Mouse (Mus musculus) heart, embryonic 10.5 days (tissue): Measurements from ENCODE around the gene Hoxa9. TPM values are rescaled to one million over a fixed set of nuclear protein-coding genes. Genes with fewer than 3 reads are reported as not detected.

ENCODE experiments used
- DNase-seq: peaks from one replicate; pipeline ENCODE4 v3.0.0-alpha.2; 2017; ENCODE audit warnings: low spot score
- H3K27ac ChIP-seq: fragments of 300-500 bp; sonication (generic); 2 replicates; pipeline ENCODE4 v1.5.1; 2016; ENCODE audit warnings: mild to moderate bottlenecking
- H3K27me3 ChIP-seq: fragments of 300-500 bp; sonication (generic); 2 replicates; pipeline ENCODE4 v1.6.1; 2016; ENCODE audit warnings: mild to moderate bottlenecking; ENCODE audit not compliant: poor library complexity, insufficient read depth, severe bottlenecking
- H3K36me3 ChIP-seq: fragments of 300-500 bp; sonication (generic); 2 replicates; pipeline ENCODE4 v1.6.1; 2016; ENCODE audit warnings: mild to moderate bottlenecking, moderate library complexity
- H3K4me1 ChIP-seq: fragments of 300-500 bp; sonication (generic); 2 replicates; pipeline ENCODE4 v1.6.1; 2016; ENCODE audit warnings: mild to moderate bottlenecking
- H3K4me3 ChIP-seq: fragments of 300-500 bp; sonication (generic); 2 replicates; pipeline ENCODE4 v1.5.1; 2016; ENCODE audit warnings: mild to moderate bottlenecking, moderate library complexity
- H3K9me3 ChIP-seq: fragments of 300-500 bp; sonication (generic); 2 replicates; pipeline ENCODE4 v1.6.1; 2016; ENCODE audit warnings: mild to moderate bottlenecking, moderate library complexity
- WGBS: fragments of 180-500 bp; shearing (Covaris S2); methylation state at CpG from one replicate; pipeline ENCODE4 v1.1.7; 2016; 5-methylcytosine and 5-hydroxymethylcytosine counted together
- polyA plus RNA-seq: library from polyadenylated mRNA; unstranded; fragments of >200 nt; fragmentation: Nextera tagmentation; extraction: Ambion mirVana; gene quantifications from 2 replicates; pipeline ENCODE4 v1.2.1, GENCODE M21; 2016

Gene Hoxa9
- polyA plus RNA-seq, 1 experiment from 2014 or later = 5.6 TPM

DNA sequence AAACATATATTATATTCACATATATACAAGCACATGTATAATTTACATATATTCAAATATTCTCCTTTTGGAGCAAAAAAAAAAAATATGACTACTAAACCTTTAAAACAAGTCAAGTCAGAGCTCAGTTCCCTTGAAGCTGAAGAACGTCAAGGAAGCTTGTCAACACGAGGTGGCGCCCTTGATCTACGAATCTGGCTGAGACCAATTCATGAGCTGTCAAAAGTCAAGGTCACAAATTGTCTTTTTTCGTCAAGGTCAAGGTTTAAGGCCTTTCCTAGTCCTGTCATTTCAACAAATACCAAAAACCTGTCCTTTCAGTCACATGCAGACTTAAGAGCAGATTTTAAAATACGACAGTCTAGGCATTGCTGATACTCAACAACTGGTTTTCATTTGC lies 26.1 kb upstream of the Hoxa9 start:
- under 1% methylated on average over 6 of the region's 6 CpGs for whole genome bisulfite sequencing
- H3K4me1 ChIP-seq = peaks cover 25% of the 10 kb centered on the region
- no peaks in the 10 kb centered on the region for H3K36me3 ChIP-seq
- DNase-seq = peak; percentile 75
- H3K4me3 ChIP-seq = no peak overlapping the region
- no peak overlapping the region for H3K27ac ChIP-seq
- H3K27me3 ChIP-seq = peaks cover 98% of the 10 kb centered on the region
- H3K9me3 ChIP-seq = no peaks in the 10 kb centered on the region

DNA sequence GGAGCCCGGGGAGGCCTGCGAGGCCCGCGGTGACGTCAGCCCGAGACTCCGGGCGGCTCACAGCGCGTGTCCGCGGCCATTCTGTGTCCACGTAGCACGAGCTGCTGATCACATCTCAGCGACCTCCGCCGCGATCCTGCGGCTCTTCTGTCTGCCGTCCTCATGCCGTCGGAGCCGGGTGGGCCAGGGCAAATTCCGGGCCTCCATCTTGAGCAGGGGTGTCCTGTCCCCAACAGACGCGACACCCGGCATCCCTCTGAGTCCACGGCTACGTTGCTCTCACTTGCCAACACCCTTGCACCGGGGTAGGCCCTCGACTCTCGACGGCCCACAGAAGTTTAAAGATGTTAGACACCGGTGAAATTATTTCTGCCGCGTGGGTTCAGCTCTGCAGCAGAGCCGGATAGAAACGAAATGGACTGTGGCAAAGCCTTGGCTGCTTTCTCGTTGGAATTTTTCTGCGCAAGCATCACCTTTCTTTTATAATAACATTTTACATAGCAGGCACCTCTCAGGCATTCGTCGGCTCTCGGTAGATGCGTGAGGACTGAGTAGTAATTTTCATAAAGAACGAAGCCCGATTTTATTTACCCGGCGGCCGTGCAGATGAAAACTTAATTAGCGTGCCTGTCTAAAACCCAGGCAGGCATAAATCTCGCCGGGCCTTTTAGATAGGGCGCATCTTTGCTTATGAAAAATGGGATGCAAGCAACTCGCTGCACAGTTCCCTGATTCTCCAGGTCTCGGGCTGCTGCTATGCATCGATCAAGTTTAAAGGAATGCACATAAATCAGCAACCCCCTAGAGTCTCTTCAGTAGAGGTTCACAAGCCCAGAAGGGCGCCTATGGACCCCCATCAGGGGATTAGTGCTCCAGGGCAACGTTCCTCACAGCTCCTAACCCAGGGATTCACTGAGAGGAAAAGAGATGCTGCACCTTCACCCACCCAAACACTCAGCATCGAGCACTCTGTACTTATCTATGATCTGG lies 22.9 kb upstream of the Hoxa9 start:
- DNase-seq = peak; percentile 73
- H3K27me3 ChIP-seq = peaks cover 100% of the 10 kb centered on the region
- peak overlapping the region; percentile 44 for H3K4me3 ChIP-seq
- no peaks in the 10 kb centered on the region for H3K36me3 ChIP-seq
- H3K4me1 ChIP-seq = peaks cover 15% of the 10 kb centered on the region
- WGBS = 1% methylated on average over 59 of the region's 59 CpGs
- H3K27ac ChIP-seq = no peak overlapping the region
- no peaks in the 10 kb centered on the region for H3K9me3 ChIP-seq

DNA sequence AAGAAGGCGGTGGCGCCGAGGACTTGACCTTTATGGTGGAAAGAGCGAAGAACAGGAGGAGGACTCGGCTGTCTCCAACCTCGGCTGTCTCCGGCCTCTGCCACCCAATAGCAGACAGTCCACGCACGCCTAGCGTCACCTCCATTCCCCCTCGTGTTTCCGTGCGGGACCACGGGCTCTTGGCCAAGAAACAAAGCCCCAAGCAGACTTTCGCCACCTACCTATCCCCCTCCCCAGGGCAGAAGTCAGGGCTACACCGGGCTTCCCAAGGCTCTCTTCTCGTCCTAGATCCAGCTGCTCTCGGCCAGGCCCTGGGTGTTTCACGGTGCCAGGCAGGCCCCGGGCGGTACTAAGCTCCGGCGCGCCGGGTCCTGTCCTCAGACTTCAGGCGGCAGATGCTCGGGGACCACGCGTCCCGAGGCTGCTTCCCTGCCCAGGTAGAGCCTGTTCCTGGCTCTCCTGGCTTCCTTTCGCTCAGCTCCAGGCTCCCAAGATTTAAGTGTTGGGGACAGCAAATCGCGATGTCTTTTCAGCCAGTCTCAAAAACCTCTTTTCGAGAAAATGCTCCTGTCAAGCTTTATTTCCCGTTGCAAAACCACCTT lies 22.0 kb upstream of the Hoxa9 start:
- Histone ChIP-seq H3K4me1 (peaks cover 20% of the 10 kb centered on the region), H3K4me3 (peak overlapping the region; percentile 44; the same call in 1 of the 2 replicates)

DNA sequence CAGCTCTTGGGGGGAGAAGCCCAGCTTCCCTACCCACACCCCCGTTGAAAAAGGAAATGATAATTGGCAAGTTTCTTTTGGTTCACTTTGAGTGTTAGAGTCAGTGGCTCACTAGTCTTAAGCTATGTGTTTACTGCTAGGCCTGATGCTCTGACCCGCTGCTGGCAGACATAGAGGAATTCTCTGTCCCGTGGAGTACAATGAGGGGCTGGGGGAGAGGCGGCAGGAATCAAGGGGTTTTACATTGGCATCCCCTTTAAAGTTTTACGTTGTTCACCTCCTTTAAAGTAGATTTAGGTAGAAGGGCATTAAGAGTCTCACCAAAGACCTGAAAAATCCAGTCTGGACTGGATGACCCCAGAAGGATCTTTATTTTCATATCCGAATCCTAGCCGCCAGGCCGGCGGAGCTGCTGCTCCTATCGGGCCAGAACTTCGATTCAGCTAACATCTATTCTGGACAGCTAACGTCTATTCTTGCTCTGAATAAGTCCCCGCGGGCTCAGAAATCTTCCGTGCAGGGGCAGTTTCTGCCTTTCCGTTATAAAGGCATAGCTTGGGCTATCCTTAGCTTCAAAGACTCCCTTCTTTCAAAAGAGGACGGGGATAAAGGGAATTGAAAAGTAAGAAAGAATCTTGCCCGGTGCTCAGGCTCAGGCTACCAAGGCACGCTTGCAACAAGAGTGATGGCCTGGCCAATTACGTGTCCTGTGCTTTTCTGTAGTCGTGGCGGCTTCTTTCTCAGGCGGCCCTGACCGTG lies 21.3 kb upstream of the Hoxa9 start:
- Histone ChIP-seq H3K4me1 (peaks cover 20% of the 10 kb centered on the region), H3K4me3 (no peak overlapping the region), H3K36me3 (no peaks in the 10 kb centered on the region), H3K27me3 (peaks cover 100% of the 10 kb centered on the region), H3K27ac (no peak overlapping the region), H3K9me3 (no peaks in the 10 kb centered on the region)
- DNase-seq = no peak
- WGBS = 2% methylated on average over 24 of the region's 24 CpGs

More for the DNA sequence above, 22.0 kb upstream of the Hoxa9 start:
- no peaks in the 10 kb centered on the region for H3K9me3 ChIP-seq
- H3K27ac ChIP-seq = no peak overlapping the region
- H3K36me3 ChIP-seq = no peaks in the 10 kb centered on the region
- DNase-seq = peak; percentile 75
- under 1% methylated on average over 35 of the region's 35 CpGs for WGBS
- H3K27me3 ChIP-seq = peaks cover 100% of the 10 kb centered on the region

DNA sequence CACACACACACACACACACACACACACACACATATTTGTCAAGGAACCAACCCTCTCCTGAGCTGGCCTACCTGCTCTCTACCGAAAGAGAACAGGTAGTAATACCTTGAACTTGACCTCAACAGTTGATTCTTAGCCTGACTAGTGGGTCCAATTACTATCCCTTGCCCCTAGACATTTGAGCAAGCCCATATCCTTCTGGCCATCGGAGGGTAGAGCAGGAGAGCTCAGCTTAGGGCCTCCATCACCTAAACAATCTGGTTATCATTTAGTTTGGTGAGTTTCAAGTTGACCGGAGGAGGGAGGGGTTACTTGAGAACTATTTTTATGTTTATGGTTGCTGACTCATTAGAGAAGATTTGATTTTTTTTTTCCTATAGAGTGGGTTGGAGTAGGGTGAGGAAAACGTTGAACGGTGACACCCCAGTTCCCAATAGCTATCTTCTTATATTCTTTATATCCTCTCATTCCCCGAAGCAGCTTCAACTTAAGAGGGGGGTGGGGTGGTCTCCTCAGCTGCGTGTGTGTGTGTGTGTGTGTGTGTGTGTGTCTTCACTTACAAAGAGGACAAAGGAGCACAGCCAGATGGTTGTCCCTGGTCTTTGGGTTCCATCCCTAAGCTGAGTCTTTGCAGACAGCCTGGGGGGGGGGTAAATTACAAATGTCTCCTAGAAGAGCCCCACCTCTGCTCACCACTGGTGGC lies 20.4 kb upstream of the Hoxa9 start:
- peaks cover 20% of the 10 kb centered on the region for H3K4me1 ChIP-seq

DNA sequence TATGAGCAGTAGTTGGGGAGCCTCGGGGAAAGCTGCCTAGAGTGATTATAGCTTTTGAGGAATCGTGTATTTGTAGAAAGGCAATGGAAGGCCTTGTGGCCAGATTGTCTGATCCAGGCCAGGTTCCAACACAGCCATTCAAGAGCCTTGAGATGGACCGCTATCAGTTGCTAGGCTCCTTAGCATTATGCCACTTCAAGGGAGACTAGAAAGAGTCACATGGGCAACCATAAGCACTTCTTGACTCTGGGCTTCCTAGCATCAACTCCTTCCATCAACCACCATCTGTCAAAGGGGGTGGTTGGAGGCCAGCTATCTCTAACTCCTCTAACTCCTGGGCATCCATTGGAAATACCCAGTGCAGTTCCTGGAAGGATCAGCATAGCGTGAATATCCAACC lies 18.9 kb upstream of the Hoxa9 start:
- H3K4me1 ChIP-seq = peaks cover 25% of the 10 kb centered on the region
- H3K4me3 ChIP-seq = no peak overlapping the region
- peaks cover 100% of the 10 kb centered on the region for H3K27me3 ChIP-seq
- no peaks in the 10 kb centered on the region for H3K36me3 ChIP-seq
- H3K9me3 ChIP-seq = no peaks in the 10 kb centered on the region
- H3K27ac ChIP-seq = no peak overlapping the region
- DNase-seq = peak; percentile 69
- WGBS = under 1% methylated on average over 4 of the region's 4 CpGs

More for the DNA sequence above, 20.4 kb upstream of the Hoxa9 start:
- H3K9me3 ChIP-seq = no peaks in the 10 kb centered on the region
- no peaks in the 10 kb centered on the region for H3K36me3 ChIP-seq
- DNase-seq = peak; percentile 51
- no peak overlapping the region for H3K4me3 ChIP-seq
- no peak overlapping the region for H3K27ac ChIP-seq
- H3K27me3 ChIP-seq = peaks cover 100% of the 10 kb centered on the region
- WGBS = 10% methylated on average over 7 of the region's 7 CpGs

DNA sequence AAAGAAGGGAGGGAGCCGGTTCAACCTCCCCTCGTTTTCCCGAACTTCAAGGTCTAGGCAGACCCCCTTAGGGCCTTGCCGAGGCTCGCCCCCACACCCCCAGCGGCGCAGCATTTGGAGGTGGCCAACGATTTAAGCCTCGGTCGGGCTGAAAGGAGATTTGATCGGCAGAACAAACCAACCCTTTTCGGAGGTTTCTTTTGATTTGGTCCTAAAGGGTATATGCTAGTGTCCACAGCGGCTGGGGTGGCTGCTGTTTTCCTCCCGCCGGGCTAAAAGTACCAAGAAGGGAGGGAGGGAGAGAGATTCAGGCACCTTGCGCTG lies 18.5 kb upstream of the Hoxa9 start:
- Histone ChIP-seq H3K4me3 (peak overlapping the region; percentile 24; the same call in 1 of the 2 replicates), H3K4me1 (peaks cover 26% of the 10 kb centered on the region), H3K9me3 (no peaks in the 10 kb centered on the region), H3K27me3 (peaks cover 100% of the 10 kb centered on the region), H3K36me3 (no peaks in the 10 kb centered on the region), H3K27ac (no peak overlapping the region)
- no peak for DNase-seq
- under 1% methylated on average over 16 of the region's 16 CpGs for WGBS

DNA sequence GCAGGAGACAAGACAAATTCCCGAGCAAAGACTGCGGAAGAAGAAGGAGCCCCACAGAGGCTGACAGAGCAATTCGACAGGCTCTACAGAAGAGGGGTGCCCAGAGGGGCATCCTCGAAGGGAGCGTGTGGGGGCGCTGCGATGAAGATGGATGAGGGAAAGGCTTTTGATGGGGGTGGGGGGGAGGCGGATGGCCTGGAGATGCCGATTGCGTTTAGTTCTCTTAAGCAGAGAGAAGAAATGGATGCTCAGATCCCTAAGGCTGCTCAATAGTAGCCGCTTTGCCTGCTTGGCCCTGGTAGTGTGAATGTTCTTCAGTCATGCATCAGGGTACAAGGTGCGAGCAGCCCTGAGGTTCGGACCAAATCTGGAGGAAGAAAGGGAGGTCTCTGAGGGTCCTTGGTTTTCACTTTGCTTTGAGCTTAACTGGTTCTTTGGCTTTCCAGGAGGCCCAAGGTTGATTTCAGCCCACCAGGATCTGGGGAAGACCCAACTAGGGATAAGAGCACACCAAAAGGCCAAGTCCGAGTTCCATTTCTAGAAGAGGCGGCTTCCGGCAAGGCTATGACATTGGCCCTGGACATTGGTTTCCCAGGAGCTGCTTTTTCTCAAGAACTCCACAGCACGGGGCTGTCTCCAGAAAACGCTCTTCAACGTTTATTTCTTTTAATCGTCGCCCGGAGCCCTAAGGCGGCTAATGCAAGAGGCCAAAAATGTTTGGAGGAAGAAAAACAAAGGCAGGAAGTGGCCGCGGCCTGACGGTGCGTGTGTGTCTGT lies 17.9 kb upstream of the Hoxa9 start:
- Histone ChIP-seq H3K9me3 (no peaks in the 10 kb centered on the region), H3K27me3 (peaks cover 100% of the 10 kb centered on the region), H3K4me1 (peaks cover 26% of the 10 kb centered on the region), H3K36me3 (no peaks in the 10 kb centered on the region), H3K27ac (no peak overlapping the region), H3K4me3 (peak overlapping the region; percentile 24; the same call in 1 of the 2 replicates)
- DNase-seq = peak; percentile 72
- under 1% methylated on average over 27 of the region's 27 CpGs for WGBS

DNA sequence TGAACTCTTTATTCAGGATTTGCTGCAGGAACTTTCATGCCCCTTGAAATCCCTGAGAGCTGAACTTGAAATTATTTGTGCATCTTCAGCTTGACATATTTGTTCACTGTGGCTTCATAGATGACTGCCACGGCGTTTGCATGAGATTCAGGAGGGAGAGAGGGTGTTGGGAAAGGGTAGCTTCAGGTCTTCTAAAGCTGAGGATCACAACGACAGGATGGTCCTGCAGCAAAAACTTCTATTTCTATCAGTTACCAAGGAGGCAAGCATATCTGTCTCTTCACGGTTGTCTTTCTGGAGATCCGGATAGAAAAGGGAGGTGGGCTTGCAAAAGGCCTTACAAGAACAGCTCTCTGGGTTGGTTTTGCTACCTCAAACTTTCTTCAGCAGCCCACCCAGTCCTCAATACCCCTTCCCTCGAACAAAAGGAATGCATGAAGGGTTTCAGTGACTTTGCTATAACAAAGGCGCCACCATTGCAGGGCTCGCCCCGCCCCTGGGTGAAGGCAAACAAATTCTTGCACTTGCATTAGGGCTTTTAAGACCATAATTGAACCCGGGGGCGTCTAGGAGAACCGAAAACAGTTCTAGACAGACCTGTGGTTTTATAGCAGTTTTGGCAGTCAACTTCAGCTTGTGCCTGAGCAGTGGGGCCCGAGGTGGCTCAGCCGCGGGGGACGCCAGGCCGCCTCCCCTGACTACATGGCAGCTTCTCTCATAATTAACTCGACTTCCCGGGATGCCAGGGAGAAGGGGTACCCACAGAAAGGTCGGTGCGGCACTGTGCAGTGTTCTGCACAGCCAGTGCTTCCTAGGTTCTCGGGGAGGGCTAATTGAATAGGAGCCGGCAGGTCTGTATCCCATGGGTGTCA lies 17.1 kb upstream of the Hoxa9 start:
- H3K4me3 ChIP-seq = no peak overlapping the region
- H3K27ac ChIP-seq = no peak overlapping the region
- DNase-seq = peak; percentile 72
- WGBS = 2% methylated on average over 23 of the region's 23 CpGs
- H3K27me3 ChIP-seq = peaks cover 100% of the 10 kb centered on the region
- H3K36me3 ChIP-seq = no peaks in the 10 kb centered on the region
- peaks cover 20% of the 10 kb centered on the region for H3K4me1 ChIP-seq
- H3K9me3 ChIP-seq = no peaks in the 10 kb centered on the region

DNA sequence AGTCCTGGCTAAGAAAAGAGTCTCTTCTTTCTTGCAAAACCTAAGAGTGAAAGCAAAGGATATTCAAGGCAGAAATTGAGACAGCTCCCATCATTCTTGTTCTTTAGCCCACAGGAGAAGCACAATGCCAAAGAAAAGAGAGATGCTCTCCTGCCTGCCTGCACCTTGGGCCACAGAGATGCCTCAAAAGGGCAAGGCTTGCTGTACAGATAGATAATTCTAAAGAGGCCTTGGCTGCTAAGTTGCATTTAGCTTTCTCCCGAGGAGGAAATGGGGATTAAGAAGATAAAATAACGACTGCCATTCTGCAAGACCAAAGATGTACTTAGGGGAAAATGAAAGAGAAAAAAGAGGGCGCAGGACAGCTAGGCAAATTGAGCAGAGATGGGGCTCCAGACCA lies 16.0 kb upstream of the Hoxa9 start:
- Histone ChIP-seq H3K4me1 (peaks cover 15% of the 10 kb centered on the region), H3K4me3 (0 out of 2 replicates have a peak overlapping the region, but pooled peaks have one; percentile 32), H3K27ac (no peak overlapping the region), H3K27me3 (peaks cover 99% of the 10 kb centered on the region), H3K36me3 (no peaks in the 10 kb centered on the region), H3K9me3 (no peaks in the 10 kb centered on the region)
- peak; percentile 66 for DNase-seq
- WGBS = 4% methylated on average over 3 of the region's 3 CpGs

DNA sequence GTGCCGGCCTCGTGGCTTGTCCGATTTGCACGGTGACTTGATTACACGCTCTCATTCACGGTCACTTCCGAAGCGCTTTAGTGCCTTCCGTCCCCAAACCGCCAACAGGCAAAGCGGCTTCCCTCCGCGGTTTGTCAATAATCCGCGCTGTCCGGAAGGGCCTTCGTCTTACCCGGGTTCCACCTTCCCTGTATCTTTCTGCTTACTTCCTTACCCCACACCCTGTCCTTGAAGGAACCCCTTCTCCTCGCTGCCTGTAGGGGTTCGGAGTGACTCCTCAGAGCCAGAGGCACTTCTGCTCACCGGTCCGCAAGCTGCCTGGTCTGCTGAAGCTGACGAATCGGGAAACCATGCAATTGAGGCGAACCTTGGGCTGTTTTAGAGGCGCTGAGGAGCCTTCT lies 15.5 kb upstream of the Hoxa9 start:
- under 1% methylated on average over 26 of the region's 26 CpGs for WGBS
- peaks cover 15% of the 10 kb centered on the region for H3K4me1 ChIP-seq
- H3K27ac ChIP-seq = no peak overlapping the region
- peak overlapping the region; percentile 32 for H3K4me3 ChIP-seq
- peaks cover 99% of the 10 kb centered on the region for H3K27me3 ChIP-seq
- H3K9me3 ChIP-seq = no peaks in the 10 kb centered on the region
- peak; percentile 75 for DNase-seq
- no peaks in the 10 kb centered on the region for H3K36me3 ChIP-seq
